Mouse (Mus musculus) layer of hippocampus, postnatal 25 days (tissue): ENCODE results near the gene Paqr6. TPM values are rescaled to one million over a fixed set of nuclear protein-coding genes. Genes with fewer than 3 reads are reported as not detected.
A peak's percentile ranks its signal among the peaks of the same experiment; 100 is the strongest.

Source experiments
- DNase-seq, 2 experiments: peaks; one replicate each; pipeline ENCODE4 v3.0.0; 2022; ENCODE audit warnings: mixed read lengths in 2 of 2, low spot score in 1 of 2; ENCODE audit errors: extremely low spot score in 1 of 2
- total RNA-seq, 2 experiments: library from RNA; stranded (reverse); gene quantifications; 2 replicates each; pipeline ENCODE4 v1.2.3; 2021

Gene Paqr6
- 10 to 100 TPM; 10.9 to 12.7 TPM for total RNA-seq

DNA sequence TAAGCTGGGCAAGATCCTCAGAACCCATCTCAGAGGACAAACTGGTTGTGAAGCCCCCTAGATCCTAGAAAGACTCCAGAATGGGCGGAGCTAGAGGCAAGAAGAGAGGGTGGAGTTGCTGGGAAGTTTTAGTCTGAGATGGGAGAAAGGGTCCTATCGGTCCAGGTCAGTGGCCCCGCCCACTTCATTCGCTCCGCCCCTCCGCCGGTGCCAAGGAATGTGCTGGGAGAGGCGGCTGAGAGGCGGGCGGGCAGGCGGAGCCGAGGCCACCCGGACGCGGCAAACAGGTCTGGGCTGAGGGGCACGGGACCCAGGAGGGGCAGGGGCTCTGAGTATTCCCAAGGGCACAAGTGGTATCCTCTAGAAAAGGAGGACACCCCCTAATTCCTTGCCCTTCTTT, at the start of gene Paqr6:
TSS of gene Paqr6 (plus strand) at position 248 of the 400 bp plus-strand sequence.
- peak in 1 of 2 experiments; percentile 37 for DNase-seq

DNA sequence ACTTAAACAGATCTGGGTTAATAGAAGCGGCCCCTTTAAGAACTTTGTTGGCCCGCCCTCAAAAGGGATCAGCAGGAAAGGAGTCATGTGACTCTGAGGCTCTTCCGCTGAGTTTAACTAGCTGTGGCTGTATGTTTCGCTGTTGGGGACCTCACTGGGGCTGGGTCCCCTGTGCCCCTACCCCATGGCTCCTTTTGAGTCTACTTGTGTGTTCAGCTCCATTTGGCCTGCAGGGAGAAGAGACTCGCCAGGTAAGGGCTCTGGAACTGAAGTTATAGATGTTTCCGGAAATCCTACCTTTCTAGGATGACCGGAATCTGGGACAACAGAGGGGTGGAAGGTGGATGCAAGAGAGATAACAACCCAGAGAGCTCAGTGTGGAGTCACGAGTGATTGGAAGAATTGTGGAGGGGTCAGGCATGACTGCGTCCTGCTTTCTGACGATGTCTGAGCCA, 39.4 kb upstream of the Paqr6 start, which contains the start of gene Glmp:
TSS of gene Glmp (plus strand) at position 73 of the 455 bp plus-strand sequence.
- peak; percentile 20 to 55 for DNase-seq

DNA sequence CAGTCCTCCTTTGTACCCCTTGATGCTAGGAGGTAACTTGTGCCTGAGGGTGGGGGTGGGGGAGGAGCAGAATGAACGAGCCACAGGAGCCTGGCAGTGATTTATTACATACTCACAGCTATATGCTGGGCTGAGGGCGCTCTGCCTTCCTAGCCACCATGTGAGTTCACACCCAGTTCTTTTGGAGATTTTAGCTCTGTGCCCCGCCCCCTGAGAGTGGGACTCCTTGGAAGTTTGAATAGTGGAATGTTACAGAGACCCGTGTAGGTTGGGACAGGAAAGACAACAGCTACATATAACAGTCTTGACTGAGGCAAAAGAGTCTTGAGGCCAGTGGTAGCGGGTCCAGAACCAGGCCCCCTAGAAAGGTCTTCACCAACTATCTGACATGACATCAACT, 35.4 kb upstream of the Paqr6 start:
- no peak for DNase-seq

DNA sequence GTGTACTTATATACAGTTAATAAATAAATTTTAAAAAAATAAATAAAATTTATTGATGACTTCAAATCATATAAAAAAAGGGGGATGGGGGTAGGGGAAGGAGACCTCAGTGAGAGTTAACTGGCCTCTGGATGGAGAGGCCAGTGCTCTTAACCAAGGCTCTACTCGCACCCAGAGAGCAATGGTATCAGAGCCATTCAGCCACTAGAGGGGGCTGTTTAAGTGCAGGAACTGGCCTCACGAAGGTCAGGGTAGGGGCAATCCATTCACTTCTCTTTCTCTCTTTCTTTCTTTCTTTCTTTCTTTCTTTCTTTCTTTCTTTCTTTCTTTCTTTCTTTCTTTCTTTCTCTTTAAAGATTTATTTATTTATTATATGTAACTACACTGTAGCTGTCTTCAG, 33.1 kb upstream of the Paqr6 start:
- DNase-seq, result peak in 1 of 2 experiments; percentile 36

DNA sequence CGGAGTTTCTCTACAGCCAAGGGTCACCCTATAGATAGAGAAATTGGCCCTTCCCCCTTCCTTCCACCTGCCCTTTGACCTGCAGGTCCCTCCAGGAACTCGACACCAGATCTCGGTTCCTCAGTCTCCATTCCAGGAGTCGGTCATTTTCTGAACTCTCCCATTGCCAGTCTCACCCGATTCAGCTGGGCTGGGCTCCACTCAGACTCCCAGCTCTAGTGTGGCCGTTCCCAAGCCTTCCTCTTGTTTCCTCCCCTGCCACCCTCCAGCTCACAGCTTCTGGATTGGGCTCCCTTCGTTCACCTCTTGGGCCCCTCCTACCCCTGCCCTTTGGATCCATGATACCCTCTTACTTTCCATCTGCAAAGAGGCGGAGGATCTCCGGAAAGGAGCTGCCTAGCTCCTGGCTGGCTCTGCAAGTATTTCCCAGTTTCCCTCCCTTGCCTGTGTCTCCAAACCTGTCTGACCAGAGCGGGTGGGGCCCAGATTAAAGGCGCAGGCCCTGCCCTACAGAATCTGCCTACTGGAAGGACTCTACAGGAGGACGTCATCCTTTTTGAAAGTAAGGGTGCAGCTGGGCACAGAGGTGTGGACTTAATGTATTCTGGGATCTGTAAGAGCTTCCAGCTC, 30.2 kb upstream of the Paqr6 start:
- DNase-seq, result no peak

DNA sequence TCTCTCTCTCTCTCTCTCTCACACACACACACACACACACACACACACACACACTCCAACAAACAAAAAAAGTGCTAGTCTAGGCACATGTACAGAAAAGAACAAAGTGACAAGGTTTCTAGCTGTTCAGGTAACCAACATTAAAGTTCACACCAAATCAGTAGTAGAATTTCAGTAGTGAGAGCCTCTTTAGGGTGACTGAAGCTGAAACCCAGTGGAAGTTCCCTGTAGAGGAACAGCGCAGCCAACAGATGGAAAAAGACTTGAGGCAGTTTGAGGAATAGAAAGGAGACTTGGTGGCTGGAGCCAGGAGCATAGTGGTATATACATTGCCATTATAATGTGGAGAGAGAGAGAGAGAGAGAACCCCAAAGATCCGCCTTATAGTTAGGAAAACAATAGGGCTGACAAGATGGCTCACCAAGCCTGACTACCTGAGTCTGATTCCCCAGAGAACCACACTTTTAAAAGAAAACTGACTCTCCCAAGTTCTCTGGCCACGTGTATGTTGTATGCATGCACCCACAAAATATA, 29.4 kb upstream of the Paqr6 start:
- no peak for DNase-seq

DNA sequence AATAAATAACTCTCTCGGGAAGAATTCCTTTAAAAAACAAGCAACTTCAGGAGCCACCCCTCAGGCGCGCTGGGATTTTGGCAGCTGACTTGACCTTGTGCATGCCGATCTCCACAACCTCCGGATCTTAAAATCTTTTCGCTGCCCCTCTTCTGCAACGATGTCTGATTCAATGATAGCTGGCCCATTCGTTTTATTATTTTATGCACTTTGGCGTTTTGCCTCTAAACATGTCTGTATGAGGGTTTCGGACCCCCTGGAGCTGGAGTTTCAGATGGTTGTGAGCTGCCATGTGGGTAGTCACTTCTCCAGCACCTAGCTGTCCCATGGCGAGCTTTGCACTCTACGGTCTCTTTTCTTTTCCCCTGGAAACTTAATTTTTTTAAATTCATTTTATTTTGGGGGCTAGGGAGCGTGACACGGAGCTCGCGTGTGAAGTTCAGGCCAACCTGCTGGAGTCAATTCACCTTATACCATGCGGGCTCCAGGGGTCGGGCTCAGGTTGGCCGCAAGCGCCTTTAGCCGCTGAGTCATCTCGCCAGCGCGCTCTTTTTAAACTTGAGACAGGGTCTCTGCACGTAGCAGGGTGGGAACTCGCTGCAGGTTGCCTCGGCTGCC, 28.8 kb upstream of the Paqr6 start:
- no peak for DNase-seq

DNA sequence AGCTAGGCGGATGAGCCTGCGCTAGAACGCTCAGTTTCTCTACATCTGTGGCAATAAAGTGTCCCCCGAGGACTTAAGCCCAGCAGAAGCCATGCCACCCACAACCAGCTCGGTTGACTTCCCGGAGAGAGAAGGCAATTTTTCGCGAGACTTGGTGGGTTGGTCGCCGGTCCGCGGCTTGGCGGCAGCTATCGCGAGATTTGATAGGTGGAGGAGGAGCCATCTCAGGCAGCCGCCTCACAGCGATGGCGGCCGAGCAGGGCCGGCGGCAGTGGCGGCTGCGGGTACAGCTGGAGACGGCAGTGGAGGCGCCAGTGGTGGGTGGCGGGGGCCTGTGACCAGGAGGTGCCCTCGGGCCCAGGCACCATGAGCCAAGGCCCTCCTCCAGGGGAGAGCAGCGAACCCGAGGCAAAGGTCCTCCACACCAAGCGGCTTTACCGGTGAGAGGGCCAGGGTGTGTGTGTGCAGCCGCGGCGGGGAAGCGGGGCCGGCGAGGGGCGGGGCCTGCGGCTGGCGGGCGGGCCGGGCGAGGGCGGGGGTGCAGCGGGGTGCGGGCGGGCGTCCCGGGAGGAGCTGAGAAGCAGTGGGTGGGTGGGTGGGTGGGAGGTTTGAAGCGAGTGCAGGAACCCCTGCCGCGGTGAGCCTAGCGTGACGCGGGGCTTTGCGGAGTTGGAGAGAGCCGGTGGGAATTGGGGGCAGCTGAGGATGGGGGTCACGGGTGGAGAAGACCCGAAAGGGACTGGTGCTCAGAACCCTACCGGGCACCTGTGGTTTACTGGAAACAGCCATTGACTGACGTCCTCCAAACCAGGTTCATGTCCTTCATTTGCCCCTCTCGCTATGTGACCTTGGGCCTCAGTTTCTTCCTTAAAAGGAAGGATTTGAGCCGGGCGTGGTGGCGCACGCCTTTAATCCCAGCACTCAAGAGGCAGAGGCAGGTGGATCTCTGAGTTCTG, 28.0 kb upstream of the Paqr6 start, which contains the start of the genes Tmem79 and Smg5:
TSS of gene Tmem79 (minus strand) at position 91 of the 956 bp plus-strand sequence.
TSS of gene Smg5 (plus strand) at position 203 of the 956 bp plus-strand sequence.
- DNase-seq, result peak; percentile 91 to 95

DNA sequence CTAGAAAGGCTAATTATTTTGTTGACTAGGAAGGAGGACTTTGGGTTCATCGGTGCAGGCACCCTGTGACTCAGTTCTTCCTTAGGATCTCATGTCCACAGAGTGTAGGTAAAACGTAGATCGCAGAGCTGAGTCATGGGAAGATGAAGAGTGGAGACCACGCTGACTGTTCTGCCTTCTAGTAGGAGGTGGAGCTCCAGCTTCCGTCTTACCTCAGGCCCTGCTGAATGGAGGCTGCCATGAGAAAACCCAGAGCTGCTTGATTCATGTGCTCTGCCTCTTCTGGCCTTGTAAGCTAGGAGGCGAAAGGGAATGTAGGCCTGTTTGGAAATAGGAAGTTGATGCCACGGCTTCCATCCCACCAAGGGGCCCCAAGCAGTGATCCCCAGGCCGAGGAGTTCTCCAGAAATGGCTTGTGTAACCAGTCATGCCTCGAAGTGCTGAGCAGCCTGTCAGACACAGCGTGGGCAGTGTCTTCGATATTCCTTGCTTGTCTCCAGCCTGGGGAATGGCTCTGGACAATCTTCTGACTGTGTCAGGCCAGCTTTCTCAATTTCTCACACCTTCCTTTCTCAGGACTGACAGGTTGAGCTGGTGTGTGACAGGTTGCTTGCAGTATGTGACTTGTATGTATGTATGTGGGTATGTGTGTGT, 26.9 kb upstream of the Paqr6 start:
- no peak for DNase-seq

DNA sequence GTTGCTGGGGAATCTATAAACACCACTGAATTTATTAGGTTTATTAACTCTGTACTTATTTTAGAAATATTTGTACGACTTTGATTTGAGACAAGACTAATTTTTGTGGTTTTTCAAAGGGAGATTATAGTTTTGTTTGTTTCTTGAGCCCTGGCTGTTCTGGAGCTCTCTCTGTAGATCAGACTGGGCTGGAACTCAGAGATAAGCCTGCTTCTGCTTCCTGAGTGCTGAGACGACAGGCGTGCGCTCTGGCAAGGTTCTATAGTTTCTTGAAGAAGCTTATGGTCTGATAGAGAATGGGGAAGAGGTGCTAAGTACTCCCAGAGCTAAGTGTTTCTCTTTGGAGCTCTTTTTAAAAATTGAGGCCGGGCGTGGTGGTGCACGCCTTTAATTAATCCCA, 26.1 kb upstream of the Paqr6 start:
- DNase-seq, result no peak

DNA sequence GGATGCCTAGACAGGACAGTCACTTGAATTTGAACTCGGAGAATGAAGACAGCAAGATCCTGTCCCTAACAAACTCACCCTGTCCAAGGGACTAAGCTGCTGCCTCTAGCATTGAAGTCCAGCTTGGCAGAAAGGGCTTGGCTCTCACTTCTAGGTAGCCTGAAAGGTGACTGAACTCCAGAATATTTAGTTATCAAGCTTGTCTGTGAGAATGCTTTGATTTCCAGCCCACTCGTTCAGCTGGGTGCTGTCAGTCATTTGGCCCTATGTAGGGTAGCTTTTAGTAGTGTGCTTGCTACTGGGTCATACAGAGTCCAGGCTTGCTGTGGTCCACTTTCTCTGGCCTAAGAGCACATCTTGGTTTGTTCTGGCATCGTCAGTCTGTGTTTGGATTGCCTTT, 25.4 kb upstream of the Paqr6 start:
- DNase-seq, result no peak

DNA sequence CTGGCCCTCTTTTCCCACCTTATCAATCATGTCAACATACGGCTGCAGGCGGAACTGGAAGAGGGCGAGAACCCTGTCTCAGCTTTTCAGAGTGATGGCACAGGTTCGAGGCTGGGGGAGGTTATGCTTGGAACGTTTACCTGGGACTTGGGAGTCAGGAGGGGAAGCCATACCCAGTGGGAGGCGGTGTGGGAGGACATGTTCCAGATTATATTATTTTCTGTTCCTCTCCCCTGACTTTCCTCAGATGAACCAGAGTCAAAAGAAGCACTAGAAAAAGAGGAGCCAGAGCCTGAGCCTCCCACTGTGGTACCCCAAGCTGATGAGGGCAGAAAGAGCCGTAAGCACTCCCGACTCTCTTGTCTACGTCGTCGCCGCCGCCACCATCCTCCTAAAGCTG, 13.7 kb upstream of the Paqr6 start:
- no peak for DNase-seq

DNA sequence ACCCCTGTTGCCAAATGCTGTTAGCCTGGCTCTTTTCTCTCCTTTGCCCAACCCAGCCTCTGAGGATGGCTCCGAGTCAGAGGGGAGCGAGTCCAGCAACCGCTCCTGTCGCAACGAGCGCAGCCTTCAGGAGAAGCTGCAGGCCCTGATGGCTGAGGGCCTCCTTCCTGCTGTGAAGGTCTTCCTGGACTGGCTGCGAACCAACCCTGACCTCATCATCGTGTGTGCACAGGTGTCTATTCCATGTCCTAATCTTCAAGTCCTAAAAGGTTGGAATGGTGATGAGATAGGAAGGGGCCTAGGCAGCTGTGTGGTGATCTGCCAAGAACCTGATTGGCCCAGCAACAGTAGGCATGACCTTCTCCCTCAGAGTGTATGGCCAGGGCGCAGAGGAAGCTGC, 11.5 kb upstream of the Paqr6 start:
- DNase-seq, result no peak

DNA sequence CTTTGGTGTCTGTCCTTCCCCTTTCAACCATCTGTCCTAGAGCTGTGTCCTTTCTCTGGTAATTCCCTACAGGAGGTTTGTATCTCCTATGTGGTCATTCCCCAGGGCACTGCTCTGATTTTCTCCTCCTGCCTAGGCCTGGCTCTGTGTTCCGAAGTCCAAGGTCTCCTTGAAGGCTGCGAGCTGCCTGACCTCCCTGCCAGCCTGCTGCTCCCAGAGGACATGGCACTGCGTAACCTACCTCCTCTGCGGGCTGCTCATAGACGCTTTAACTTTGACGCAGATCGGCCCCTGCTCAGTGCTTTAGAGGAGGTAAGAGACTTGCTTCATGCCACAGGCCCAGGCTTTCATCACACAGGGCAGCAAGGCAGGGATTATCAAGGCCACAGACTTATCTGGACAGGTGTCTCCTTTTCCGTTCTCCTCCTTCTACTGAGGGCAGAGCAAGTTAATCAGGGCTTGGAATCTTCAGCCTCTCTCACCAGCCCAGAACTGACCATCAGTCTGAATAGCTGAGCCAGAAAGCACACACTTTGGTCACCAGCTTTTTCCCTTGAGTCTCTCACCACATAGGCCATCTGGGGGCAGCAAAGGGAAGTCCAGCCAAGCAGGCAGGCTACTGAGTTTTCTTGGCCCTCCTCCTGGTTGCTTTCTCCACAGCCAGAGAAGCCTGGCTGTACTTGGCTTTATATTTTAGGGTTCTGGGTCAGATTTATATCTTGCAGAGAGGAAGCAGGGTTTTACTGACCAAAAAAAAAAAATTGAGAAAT, 9.8 kb upstream of the Paqr6 start:
- DNase-seq, result no peak

DNA sequence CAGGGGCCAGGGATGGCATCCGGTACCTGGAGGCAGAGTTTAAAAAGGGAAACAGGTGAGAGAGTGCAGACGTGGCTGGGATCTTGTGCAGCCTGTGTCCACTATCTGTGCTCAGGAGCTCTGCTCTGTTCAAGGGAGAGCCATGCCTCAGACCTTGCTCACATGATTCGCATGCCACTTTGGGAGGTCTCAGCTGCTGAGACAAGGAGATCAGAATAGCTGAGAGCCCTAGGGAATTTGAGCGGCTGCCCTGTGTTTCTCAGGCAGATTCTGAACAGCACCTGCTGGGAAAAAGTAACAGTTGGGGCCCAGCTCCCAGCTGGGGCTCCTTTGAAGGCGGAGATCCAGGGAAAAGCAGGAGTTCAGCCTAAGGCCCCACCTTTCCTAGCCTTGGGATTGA, 4.8 kb upstream of the Paqr6 start:
- DNase-seq, result no peak

DNA sequence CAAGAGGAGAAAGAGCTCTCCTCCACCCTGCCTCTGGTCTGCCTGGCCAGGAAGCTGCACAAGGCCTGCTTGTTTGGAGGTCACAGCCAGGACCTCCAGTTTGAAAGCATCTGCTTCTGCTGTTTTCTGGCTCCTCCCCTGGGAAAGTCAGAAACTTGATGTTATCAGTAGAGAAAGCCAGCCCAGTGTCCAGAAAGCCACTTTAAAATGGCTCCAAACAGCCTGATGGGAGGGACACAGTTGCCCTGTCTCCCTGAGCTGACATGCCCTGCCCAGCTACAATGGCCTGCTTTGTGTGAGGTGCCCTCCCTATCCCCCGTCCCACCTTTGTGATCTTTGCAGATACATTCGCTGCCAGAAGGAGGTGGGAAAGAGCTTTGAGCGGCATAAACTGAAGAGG, 4.4 kb upstream of the Paqr6 start:
- no peak for DNase-seq

DNA sequence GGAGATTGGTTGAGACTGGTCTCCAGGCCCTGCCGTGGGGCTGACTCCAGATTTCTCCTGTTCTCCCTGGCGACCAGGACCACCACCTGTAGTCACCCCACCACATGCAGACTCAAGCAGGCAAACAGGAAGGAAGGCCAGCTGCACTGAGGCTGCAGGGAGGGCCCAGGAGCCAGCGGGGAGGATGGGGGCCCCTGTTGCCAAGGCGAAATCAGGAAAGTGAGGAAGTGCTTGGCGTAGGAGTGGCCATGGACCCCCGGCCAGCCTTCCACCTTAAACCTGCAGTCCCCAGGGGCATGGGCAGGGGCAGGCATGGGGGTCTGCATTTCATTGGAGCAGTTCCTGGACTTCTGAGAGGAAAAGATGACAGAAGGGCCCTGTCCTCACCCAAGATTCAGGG, 3.3 kb upstream of the Paqr6 start:
- no peak for DNase-seq

DNA sequence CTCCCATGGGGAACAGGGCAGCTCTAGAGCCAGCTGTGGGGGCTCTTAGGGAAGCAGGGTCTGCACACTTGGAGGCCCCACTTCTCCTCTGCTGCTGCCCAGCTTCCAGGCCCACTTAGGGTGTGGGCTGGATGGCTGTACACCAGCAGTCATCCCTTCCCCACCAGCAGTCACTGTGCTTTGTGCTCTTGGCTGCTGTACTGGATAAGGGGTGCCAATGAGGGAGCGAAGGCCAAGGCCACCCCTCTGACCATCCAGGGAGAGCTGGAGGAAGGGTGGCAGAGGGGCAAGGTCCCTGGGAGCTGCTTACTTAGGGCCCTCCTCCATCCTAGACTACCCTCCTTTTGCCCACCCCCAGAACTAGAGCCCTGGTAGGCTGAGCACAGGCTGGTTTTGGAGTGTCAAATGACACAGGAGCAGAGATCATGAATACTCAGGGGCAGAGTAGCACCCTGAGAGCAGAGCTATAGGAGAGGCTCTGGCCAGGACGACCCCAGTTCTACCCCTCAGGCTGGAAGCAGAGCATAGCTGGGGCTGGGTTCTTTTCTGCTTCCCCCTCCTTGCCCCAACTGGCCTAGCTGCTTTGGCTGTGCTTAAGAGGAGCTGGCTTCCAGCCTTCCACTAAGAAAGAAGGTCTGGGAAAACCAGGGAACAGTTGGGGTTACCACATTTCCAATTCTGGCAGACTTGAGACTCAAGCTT, 2.6 kb upstream of the Paqr6 start:
- DNase-seq, result no peak

DNA sequence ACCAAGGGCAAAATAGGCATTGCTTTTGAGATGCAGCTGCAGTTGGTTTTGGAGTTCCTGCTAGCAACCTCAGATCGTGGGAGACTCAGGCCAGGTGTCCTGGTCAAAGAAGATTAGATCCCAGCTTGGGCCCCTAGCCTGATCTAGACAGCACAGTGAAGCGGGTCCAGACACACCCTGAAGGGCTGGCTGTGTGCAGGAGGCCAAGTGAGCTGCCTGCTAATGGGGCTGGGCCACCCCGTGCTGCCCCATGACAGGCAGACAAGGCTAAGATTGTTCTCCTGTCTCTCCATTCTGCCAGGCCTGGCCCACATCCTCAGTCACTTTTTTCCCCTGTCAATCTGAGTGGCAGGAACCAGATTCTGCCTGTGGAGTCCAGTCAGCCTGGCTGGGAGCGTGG, 684 bp upstream of the Paqr6 start:
- DNase-seq, result peak in 1 of 2 experiments; percentile 24
